Mouse (Mus musculus) layer of hippocampus, adult 9-11 months (tissue): ENCODE measurements around the gene Phyh.
"Not testable (repeated sequence)": the region's sequence is repeated elsewhere in the genome, so short reads cannot be mapped to it uniquely, and the experiment has no call there.

Experiments used
- DNase-seq: peaks from one replicate; pipeline ENCODE4 v3.0.0; 2022

Gene Phyh

DNA sequence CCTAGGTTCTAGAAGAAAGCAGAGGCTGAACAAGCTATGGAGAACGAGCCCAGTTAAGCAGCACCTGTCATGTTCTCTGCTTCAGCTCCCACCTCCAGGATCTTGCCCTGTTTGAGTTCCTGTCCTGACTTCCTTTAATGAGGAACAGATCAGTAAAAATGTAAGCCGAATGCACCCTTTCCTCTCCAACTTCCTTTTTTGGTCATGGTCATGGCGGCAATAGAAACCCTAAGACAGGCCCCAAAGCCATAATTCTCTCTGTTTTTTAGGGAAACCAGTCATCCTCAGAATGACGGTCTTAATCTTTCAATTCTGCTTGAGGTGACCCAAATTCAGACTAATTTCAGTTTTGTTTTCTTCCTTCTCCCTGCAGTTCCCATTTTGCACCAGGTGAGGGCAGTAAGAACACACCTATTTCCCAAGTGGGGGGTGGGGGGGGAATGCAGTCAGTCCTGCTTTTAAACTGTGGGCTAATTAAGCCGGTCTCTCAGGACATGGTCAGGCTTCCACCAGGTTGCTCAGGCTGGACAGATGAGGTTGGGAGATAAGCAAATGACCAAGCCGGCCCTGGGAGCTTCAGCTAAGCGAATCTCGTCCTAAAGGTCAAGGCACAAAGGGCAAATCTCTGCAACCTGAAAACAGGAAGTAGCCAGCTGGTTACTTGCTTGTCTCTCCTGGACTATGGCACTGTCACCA, 1.3 kb upstream of the Phyh start:
- peak; percentile 44 for DNase-seq

DNA sequence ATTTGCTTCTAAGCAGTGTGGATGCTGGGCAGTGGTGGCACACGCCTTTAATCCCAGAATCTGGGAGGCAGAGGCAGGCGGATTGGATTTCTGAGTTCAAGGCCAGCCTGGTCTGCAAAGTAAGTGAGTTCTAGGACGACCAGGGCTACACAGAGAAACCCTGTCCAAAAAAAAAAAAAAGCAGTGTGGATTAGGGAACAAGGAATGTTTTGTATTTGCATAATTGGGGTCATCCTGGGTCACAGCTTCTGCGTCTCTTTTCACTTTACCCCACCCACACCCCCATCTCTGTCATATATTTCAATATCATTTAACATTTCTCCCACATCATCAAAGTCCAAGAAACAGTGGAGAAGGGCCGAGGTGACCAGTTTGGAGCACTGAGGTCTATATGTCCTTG, 2.2 kb downstream of the Phyh start:
- DNase-seq = no peak

DNA sequence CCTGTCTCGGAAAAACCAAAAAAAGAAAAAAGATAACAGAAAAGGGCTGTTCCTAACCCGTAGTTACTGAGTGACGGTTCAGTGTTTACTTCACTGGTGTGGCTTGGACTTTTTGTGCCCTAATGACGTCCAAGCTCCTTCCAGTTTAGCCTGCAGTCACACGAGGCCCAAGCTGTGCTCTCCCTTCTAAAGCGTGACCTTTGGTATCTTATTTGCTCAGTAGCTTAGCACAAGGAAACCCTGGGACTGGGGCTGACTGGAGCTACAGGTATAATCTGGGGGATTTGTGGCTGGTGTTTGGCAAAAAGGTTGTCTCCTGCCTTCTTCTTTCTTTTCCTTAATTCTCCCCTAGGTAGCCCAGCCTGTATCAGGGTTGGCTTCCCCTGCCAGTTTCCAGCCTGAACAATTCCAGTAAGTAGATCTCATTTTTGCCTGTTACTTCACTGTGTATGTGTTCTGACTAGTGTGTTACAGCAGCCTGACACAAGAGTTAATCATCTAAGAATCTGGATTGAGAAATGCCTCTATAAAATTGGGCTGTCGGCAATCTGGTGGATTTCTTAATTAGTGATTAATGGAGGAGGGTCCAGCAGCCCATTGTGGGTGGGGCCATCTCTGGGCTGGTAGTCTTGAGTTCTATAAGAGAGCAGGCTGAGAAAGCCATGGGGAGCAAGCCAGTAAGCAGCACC, 3.8 kb downstream of the Phyh start:
- DNase-seq = no peak

DNA sequence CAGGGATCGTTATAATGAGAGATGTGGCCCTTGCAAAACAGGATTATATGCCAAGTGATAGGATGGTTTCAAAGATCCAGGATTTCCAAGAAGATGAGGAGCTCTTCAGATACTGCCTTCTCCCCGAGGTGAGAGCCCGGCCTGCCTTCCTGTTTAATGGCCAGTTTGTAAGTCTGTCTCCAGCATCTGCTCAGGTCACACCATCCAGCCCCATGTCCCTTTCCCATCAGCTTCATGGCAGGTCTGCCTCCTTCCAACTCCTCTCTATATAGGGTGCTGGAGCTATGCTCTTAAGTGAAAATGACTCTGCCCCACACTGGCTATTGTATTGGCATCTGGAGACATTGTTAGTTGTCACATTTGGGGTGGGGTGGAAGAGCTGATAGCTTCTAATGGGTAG, 8.6 kb downstream of the Phyh start:
- DNase-seq = no peak

DNA sequence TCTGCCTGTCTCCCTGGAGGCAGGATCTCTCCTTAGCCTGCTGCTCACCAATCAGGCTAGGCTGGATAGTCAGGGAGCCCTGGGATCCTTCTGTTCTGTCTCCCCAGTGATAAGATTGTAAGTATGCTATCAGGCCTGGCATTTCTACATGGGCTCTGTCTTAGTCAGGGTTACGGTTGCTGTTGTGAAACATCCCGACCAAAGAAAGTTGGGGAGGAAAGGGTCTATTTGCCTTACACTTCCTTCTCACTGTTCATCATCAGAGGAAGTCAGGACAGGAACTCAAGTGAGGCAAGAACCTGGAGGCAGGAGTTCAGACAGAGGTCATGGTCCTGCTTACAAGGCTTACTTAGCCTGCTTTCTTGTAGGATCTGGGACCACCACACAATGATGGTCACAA, 10.4 kb downstream of the Phyh start:
- DNase-seq = no peak

DNA sequence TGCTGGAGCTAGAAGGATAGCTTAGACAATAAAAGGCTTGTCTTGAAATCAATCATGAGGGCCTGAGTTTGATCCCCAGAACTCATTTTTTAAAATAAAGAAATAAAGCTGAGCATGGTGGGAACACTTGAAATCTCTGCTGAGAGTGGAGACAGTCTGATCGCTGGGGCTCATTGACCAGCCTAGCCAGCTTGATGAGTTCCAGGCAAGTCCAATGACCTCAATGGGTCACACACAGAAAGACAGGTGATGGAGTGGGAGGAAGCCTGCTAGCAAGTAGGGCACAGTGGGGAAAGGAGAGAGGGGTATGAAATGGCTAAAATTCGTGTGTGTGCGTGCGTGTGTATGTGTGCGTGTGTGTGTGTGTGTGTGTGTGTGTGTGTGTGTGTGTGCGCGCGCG, 15.7 kb downstream of the Phyh start:
- no peak for DNase-seq

DNA sequence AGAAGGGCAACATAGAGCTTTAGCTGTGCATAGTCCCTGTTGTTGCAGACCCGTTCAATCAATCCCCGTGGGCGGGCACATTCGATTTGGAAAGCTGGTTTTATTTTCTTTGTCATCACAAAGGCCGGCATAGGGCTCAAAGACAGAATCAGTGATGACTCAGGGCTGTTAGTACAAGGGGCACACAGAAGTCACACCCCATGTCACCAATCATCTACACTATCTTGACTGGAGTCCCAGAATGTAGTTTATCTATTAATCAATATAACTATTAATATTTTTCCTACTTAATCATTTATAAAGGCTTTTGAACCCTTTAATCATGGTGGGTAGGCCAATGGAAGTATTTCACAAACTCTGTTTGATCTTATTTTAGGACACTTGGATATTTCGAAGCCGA, 19.1 kb downstream of the Phyh start:
- no peak for DNase-seq

DNA sequence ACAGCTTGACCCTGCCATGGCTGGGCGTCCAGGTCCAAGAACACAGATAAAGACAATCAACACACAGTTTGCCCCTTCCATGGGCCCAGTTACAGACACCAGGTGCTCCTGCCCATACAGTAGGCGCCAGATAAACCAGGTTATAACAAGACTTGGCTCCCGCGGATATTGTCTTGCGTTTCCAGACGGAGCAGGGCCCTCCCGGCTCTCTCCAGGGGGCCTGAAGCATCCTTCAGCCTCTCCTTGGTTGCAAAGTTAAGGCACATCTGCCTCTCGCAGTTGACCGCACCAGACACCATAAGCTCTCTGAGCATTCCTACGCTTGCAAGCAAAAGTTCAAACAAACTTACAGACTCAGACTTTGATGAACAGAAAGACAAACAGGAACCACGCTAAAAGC, 22.0 kb downstream of the Phyh start:
- DNase-seq = no peak

DNA sequence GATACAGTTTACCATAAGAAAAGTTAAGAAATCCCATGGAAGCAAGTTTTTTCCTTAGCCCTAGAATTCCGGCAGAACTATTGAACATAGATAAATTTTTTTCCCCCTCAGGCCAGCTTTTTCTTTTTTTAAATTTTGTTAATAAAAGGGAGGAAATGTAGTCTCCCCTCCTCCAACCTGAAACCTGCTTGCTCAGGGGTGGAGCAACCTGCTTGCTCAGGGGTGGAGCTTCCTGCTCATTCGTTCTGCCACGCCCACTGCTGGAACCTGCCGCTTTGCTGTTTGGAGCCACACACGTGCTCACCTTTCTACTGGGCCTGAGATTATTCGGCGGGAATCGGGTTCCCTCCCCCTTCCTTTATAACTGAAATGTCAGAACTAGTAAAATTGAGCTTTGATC, 30.9 kb downstream of the Phyh start:
- DNase-seq = not testable (repeated sequence)

DNA sequence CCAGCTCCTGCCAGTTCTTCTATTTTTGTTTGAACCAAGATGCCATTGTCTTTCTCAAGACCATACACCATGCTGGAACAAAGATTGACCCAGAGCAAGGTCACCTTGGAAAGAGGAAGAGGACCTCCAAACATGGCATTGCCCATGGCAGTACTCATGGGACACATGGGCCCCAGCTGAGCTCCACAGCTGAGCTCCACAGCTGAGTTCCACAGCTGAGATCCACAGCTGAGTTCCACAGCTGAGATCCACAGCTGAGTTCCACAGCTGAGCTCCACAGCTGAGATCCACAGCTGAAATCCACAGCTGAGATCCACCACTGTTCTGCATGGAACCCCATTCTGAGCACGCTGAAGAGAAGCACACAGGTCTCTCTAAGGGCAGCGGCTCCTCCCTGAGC, 32.2 kb downstream of the Phyh start:
- no peak for DNase-seq

DNA sequence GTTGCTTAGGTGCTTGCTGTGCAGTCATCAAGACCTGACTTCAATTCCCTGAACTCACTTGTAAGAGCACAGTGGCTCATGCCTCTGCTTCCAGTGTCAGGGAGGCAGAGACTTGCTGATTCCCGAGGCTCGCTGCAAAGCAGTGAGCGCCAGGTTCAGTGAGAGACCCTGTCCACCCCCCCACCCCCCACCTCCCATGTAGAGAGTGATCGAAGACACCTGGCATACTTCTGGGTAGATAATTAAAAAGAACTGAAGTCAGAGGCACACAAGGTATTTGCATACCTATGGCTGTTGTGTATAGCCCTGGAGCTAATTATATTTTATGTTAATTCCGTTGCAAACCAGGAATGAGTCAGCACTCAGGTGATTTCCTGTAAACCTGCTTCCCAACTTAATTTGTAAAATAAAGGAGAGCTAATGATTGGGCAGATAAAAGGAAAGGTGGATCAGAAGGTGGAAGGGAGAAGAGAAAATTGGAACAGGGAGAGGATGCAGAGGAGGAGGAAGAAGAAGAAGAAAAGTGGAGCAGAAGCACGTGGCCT, 35.5 kb downstream of the Phyh start:
- no peak for DNase-seq

DNA sequence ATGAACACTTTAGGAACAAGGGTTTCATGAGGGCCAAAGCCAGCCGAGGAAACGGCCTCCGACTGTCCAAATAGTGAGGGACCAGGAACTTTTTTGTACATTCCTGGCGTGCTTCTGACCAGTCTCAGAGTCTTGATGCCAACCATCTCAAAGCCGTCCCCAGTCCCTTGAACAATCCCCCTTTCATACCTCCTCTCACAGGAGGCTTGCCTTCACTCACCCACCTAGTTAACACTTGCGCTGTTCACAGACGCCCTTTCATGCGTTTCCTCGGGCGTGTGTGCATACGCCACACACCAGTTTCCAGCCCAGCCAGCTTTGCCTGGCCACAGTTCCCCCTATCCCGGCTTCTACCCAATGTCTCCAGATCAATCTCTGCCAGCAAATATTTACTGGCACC, 39.2 kb downstream of the Phyh start:
- no peak for DNase-seq

DNA sequence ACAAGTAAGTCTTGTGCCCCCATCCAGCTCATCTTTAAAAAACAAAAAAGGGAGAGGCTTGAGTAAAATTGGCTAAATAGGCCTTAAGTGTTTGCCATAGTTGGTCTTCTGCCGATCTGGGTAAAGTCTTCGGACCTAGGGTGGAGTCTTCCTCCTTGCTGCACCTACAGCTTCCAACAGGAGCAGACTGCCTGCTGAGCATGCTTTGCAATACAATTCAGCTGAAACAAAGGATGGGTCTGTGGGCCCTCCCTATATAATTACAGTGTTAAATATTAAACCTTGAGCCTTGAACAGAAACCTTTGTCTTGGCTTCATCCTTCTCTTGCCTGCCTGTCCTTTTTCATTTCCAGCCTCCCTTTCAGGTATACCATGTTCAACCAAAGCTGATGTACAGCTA, 49.0 kb downstream of the Phyh start:
- DNase-seq = no peak

DNA sequence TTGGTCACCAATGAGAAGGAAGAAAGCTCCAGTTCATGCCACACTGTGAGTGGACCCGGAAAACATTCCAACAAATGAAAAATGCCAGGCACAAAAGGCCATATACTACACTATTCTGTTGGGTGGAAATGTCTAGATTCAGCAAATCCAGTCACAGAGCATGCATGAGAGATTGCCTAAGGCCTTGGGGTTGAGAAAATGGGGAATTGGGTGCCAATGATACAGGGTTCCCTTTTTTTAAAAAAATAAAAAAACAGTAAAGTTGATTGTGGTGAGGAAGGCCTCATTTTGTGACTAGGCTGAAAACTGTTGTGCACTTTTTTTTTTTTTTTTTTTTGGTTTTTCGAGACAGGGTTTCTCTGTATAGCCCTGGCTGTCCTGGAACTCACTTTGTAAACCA, 50.3 kb downstream of the Phyh start:
- DNase-seq = no peak

DNA sequence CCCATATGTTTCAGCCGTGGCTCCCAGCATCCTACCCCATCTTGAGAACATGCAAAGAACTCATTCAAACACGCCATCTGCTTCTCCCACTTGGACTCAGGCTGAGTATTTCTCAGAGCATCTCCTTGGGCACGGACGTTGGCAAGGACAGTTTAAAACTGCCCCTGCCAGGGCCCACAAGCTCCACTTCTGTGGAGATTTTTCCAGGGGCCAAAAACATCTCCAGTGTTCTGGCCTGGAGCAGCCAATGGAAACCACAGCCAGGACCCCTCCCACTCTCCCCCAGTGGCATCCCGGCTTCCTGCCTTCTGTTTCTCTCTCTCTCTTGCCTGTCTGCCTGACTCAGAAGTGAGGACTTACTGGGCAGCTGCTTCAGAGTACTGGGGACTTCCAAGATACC, 57.0 kb downstream of the Phyh start, which contains the start of gene Ucma:
Gene Ucma (plus strand): TSS at position 316 of the 400 bp plus-strand sequence.
- DNase-seq = peak; percentile 38

DNA sequence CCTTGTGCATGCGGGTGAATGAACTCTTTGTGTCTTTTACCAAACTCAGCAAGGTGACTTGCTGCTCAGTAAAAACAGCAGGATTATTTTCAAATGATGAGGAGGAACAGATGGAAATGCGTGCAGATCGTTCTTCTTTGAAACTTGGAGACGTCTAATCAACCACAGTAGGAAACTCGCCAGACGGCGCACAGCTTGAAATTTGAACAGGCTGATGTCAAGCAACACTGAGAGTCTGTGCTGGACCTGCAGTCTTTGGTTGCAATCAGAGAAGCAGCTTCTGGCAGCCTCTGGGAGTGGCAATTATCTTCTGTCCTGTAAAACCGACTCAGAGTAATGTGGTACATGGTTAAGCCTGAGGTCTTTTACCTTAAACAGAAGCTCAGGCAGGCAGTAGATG, 59.3 kb downstream of the Phyh start:
- DNase-seq = peak; percentile 63

DNA sequence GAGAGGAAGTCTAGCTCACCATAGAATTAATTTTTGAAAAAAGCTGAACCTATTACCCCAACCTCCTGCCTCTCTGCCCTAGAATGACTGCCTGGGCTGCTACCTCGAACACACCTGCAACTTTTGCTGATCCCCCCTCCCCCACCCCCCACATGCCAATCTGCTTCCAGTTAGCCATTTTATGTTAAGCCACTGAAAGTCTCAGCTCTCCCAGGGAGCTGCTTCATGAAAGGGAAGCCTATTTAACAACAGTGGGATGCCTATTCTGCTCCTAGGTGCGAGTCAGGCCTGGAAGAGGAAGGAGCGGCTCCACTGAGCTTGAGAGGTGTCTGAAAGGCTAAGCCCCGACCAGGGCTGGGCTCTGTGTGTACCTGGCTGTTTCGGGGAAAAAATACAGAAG, 65.2 kb downstream of the Phyh start:
- DNase-seq = no peak

DNA sequence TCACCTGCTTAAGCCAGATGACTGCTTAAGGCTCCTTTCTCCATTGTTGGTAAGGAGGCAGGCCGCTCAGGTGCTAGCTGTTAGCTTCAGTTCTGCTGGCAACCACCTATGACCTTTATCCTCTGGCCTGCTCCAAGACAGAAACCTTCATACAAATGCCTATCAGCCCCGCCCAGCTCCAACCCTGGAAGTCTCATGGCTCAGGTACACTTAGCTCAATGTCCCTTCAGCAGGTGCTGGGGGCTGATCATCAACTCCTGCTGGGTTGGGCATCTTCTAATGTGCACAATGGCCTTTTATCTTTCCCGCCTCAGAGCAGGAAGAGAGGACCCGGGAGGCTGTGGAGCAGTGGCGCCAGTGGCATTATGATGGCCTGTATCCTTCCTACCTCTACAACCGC, 66.2 kb downstream of the Phyh start:
- no peak for DNase-seq

DNA sequence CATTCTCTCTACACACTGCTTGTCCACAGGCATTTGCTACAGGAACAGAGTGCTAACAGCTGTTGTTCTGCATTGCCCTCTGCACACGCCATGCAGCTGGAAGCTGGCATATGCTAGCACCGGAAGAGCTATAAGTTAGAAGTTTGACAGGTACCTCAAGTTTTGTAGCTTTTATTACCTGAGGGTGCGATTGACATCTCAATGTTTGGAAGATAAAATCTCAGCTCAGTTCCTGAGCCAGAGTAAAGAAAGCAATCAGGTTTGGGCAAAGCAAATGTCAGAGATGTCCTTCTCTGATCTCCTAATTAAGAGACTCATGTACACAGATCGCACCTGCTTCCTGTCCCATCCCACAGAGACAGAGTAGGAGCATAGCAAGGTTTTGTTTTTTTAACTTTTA, 68.0 kb downstream of the Phyh start:
- no peak for DNase-seq

DNA sequence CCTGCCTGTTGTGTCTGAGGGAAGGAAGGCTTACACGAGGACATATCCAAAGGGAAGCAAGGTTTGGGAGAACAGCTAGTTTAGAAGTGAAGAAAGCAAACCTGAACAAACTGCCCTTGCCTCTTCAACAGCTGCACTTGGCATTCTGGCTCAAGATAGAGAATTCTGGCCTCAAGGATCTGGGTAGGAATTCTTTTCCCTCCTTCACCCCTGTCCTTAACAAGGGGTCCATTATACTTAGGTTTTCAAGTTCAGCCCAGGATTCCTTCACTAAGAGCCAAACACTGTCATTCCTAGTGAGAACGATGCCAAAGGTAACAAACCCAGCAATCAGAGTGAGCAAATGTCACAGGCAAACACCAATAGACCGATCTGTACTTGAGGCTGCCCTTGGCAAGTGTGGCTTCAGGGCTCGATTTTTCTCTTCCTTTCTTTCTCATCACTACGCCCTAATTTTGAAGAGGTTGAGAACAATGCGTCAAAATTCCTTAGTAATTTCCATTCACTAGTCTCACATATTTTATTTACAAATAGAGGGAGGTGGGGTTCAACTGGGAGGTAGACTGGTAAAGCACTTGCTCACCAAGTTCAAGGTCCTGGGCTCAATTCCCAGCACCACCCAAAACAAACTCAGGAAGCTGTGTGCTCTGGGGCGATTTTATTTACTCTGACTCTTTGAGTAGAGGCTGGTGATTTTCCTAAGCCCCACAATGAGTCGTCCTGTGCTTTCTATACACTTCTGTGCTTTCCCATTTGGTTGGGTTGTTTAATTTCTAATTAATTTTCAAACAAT, 68.8 kb downstream of the Phyh start:
- no peak for DNase-seq
